Mouse (Mus musculus): ENCODE data around the gene Per2.

The Per2 gene

DNA sequence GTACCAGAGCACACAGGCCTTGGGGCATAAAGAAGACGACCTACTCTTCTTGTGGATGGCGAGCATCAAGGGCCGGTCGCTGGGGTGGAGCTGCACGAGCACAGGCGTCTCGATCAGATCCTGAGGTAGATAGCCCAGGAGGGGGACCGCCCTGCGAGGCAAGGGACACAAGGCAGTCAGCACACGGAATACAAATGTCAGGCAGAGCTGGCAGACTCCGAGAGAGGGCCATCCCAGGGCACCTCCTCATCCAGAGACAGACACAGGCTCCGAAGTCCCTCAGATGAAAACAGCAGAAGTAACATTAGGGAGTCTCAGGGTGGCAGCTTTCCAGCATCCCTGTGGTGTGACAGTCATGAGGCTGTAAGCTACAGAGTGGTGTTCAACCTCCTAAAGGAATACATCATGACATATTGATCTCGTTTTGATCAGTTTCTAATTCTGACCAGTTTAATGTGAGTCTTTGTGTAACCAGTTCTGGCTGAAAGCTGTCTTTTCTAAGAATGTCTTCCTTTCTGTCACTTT, 23.5 kb downstream of the Per2 start:
- DNase-seq (ENCODE audit: low read depth, low spot score): no peak

DNA sequence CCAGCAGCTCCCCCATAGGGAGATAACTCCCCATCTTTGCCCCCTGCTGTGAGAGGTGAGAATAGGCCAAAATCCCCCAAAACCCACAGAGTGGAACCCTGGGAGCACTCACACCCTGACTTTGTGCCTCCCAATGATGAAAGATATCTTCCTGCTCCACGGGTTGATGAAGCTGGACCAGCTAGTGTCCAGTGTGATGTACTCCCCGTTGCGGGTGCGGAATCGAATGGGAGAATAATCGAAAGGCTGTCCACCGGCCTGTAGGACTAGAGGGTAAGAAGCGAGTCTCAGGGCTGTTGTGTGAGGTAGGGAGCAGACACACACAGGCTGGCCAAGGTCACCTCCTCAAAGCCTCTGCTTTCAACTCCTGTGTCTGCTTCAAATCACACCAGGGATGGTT, 24.2 kb downstream of the Per2 start:
- no peak for DNase-seq (ENCODE audit: low read depth, low spot score)

DNA sequence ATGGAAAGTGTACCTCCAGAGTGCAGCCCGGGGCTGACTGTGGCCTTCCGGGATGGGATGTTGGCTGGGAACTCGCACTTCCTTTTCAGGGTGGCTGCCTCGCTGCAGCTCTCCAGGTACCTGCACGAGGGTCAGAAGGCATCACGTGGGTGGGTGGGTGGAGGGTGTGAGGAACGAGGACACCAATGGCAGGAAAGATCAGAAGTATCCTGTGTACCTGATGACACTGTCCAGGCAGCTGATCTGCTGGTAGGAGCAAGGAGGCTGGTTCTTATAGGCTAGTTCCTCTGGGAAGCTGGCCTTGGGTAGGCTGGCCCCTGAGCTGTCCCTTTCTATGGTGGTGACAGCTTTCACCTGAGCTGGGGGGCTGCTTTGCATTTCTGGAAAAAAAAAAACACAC, 28.4 kb downstream of the Per2 start:
- no peak for DNase-seq (ENCODE audit: low read depth, low spot score)

DNA sequence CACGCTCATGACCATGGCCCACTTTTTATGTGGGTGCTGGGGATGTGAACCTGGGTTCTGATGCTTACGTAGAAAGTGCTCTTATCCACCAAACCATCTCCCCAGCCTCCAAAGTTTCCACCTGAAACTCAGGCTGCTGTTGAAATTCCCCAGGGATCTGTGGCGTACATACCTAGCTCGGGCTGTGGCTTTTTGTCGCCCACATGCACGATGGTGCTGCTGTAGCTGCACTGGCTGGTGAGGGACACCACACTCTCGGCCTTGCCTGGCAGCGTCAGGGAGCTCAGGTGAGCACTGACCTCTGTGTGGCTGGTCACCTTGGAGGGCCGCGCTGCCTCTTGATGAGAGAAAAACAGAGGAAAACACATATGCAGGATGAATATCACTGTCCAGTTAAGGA, 29.9 kb downstream of the Per2 start:
- no peak for DNase-seq (ENCODE audit: low read depth, low spot score)

DNA sequence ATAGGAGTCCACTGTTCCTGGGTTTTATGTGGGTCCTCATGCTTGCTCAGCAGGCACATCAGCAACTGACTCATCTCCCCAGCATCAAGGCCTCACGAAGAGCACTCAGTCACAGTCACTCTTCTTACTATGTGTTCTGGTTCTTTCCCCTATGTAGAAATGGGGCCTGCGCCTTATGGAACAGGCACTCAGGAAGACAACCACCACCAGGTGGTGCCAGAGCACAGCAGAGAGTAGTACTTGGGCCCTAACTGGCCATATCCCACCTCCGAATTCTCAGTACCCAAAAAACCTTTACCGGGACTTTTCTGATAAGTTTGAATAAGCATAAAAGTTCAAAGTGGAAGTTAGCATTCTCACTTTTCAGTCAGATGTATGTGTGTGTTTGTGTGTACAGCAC, 30.5 kb downstream of the Per2 start:
- DNase-seq (ENCODE audit: low read depth, low spot score): peak; percentile 79

DNA sequence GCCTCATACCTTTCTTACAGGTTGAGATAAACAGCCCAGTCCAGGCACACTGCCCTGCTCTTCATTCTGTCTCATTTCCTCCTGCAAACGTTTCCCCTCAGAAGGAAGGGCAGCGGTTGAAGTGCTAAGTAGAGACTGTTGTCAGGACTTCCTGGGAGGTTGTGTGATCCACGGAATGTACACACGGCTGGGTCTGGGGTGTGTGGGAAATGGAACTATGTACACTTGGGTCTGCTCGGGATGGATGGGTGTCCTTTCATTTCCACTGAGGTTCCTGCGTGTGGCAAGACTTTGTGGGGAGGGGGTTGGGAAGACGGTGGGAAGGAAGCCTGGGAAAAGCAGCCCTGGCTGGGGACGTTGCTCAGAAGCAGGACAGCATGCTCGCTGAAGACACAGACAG, 32.7 kb downstream of the Per2 start:
- DNase-seq (ENCODE audit: low read depth, low spot score): no peak

DNA sequence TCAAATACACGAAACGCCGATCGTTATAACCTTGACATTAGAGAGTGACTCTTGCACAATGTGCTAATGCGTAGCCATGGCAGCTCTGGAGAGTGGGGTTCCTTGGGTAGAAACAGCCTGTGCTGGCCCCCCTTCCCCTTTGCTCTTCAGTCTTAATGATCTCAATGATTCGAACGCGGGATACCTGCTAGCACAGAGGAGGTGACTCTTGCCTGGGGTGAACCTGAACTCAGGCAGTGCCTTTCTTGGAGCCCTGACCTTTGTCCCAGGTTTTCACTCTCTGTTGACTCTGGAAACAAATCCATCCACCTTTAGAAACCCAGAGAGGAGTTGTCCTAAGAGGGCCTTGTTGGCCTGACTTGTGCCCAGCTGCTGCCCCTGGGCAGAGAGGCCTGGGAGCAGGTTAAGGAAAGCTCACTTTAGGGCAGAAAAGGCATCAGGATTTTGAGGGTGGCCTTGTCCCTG, 38.5 kb downstream of the Per2 start:
- DNase-seq (ENCODE audit: low read depth, low spot score): no peak

DNA sequence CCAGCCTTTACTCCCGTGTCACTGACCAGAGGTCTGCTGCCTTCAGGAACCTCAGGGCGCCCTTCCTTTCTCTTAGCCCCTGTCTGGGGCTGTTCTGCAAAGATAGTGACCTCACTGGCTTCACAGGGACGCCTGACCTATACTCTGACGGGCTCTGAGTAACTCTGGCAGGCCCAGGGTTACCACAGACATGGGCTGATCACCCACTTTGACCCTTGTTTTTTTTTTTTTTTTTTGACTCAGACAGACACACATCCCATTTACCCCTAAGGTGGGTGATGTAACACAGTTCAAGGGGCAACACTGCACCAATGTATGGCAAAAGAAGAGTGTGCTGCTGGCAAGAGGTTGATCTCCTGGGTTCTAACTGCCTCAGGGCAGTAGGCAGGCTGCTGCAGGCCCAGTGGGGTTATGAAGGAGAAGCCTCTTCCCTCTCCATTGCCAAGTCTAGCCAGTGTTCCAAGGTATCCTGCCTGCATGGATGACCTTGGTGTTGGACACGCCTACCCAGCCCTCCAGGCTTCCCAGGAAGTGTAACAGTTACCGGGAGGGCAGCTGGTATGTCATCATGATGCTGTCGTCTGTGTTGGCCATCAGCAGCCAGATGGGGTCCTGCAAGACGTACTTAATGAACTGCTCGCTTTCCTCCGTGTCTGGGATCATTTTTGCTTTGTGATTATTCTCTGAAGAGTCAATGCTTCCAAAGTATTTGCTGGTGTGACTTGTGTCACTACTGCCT, 39.1 kb downstream of the Per2 start:
- DNase-seq (ENCODE audit: low read depth, low spot score): no peak

DNA sequence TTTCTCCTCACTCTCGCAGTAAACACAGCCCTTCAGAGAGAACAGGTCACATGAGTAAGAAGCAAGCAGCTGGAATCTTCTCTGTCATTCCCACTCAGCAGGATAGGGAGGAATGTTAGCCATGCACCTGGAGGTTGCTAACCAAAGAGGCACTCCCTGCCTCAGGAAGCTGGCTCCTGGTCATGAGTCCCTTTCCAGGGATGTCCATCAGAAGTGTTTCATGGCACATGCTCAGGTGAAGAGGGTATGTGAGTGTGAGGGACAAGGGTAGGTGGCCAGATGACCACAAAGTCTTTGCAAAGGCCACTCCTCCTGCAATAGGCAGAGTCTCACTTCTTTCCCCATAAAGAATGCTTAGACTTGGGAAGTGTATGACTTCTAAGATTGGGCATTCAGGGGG, 41.1 kb downstream of the Per2 start:
- DNase-seq (ENCODE audit: low read depth, low spot score): no peak

DNA sequence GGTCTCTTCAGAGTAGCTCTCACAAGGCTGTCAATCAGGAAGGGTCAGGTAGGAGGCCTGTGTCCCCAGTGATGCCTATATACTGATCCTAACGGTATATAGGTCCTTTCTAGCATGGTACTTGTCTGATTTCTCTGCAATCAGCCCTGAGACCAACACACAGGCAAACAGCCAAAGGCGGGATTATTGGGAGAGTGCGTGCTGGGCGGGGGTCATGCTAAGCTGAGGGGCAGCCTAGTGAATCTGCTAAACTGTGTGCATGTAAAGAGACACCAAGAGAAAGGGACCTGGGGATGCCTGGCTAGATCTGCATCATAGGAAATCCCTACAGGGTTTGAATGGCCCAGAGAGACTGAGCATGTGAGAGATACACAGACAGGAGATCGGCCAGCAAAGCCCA, 43.8 kb downstream of the Per2 start:
- no peak for DNase-seq (ENCODE audit: low read depth, low spot score)

DNA sequence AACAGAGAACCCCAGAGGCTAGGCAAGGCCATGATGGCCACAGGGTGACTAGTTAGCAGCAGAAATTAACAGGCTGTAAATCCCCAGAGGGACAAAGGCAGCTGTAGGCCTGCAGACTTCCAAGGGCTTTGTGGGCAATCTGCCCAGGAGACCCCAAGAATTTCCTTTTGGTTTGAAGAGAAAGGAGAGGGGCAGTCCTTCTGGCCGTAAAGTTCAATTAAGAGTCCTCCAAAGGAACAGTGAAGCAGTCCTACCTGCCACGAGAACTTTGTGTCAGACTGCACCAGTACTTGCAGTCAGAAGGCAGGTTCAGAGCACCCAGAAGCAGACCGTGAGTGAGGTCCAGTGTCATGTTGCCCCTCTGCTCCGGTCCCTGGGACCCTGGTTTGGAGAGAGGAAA, 44.2 kb downstream of the Per2 start:
- peak; percentile 39 for DNase-seq (ENCODE audit: low read depth, low spot score)

DNA sequence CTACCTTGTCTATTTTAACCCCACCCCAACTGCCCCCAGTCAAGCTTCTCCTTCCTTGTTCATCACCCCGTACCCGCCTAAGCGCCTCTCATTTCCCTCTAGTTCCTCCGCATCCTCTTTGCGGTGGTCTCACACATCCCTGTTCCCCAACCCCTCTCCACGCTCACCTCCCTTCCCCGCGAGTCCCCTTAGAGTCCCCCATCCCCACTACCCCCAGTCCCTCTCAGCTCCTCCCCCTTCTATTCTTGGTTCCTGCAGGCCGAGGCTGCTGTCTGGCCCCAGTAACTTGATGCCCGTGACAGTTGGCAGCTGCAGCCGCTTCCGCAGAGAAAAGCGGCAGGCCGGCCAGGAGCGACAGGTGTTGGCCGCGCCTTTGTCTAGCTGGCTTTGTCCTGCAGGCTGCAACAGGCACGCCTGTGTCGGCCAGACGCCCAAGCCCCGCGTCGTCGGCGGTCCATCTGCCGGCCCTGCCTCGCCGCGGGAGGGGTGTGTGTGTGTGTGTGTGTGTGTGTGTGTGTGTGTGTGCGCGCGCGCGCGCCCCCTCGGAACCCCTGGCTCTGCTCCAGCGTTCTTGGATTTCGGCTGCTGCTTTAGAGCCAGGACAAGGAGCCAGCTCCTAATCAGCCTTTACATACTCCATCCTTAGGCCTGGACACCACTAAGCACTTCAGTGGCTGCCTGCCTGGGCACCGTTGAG, 45.1 kb downstream of the Per2 start, which contains the start of gene Hes6:
Gene Hes6, minus strand, starts transcription at position 141 of the 697 bp plus-strand sequence.
- peak; percentile 95 for DNase-seq (ENCODE audit: low read depth, low spot score)

DNA sequence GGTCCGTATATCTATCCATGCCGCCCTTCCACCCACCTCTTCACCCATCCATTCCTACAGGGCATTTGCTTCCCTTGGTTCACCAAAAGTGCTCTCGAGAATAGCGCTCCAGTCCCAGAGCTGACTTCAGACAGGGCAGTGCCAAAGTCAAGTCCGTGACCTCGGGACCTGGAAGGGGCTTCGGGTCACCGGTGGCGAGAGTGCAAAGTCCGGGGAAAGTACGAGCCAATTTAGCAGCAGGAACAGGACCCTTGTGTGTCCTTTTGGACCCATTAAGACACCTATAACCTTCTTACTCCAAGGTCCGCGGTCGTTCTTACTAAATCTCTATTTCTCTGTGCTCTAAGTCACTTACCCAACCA, 45.6 kb downstream of the Per2 start:
- no peak for DNase-seq (ENCODE audit: low read depth, low spot score)

DNA sequence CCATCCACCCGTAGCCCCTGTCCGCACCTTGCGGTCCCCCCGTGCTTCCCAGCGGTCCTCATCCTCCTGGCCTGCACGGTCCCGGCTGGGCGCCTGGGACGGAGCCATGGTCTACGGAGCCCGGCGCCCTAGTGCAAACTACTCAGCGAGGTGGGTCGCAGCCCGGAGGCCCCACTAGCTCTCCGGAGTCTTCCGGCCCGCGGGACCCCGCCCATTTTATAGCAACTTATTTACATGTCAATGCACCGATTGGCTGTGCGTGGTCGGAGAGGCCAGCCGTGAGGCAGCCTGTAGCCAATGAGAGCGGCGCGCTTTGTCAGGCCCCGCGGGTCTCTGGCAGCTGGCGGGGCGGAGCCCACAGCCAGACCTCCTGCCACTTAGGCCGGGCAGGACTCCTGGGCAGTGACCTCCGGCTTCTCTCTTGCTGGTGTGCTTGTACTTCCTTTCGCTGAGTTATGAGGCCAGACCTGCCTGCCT, 46.1 kb downstream of the Per2 start:
- DNase-seq (ENCODE audit: low read depth, low spot score): peak; percentile 99

DNA sequence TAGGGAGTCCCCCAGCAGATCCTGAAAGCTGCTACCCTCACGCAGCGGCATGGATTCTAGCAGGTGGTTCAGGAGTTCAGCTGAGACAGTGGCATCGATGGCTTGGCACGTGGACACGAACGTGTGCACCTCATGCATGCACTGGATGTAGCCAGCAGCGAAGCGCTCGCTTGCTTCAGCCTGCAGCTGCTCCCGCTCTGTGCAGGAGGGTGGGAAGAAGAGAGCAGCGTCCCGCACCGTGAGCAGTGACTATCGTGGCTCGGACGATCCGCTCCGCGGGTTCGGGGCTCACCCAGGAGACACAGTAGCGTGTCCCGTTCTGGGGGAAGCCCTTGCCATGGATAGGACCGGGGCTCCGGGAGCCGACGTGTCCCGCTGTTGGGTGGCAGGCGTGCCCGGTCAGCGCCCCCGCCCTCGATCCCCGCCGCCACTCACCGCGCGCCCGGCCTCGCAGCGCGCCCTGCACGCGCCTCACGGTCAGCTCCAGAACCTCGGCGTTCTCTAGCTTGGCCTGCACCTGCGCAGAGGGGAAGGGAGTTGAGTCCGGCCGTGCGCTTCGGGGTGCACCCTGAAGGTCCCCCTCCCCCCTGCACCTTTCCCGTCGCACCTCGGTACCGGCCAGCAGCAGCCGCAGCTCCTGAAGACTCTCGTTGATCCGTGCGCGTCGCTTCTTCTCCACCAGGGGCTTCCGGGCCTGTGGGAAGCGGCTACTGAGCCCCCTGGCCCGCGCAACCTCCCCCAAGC, 46.7 kb downstream of the Per2 start:
- DNase-seq (ENCODE audit: low read depth, low spot score): no peak

DNA sequence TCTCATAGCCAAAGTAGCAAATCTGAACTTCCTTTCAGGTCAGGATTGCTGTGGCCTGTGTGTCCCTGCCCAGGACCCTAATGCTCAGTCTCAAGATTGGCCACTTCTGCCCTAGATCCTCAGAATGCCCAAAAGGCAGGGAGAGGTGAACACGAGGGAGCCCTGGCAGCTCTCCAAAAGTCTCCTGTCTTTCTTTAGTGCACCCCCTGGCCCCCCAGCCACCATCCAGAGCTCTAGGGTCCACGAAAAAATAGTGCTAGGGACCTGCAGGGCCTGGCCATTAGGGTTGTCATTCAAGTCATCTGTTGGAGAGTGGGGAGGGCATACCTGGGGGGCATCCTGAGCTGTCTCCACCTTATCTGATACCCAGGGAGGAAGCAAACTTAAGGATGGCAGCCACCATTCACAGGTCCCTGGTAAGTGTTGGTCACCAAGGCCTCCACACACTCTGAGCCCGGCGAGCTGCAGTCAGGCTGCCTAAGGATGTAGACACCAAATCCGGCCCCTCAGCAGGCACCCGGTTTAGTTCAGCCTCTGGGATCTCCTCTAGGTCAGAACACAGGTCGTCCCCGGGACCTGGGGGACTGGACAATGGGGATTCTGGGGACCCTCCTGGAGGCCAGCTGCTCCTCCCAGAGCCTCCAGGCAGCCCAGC, 47.4 kb downstream of the Per2 start:
- no peak for DNase-seq (ENCODE audit: low read depth, low spot score)

DNA sequence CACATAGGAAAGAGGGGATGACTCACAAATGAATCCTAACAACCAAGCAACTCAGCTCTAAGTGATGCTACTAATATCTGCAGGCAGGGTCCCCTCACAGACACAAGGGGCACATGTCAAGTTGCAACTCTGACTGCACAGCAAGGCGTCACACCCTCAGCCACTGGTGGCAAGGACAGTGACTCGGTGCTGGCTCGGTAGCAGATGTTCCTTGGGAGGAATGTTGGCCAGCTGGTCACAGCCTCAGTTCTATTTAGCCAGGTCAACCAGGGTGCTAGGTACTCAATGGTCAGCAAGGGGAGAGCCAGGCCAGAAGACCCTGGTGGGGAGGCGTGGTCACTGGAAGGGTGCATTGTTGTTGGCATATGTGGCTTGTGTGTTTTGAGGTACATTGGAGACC, 51.3 kb downstream of the Per2 start:
- no peak for DNase-seq (ENCODE audit: low read depth, low spot score)

DNA sequence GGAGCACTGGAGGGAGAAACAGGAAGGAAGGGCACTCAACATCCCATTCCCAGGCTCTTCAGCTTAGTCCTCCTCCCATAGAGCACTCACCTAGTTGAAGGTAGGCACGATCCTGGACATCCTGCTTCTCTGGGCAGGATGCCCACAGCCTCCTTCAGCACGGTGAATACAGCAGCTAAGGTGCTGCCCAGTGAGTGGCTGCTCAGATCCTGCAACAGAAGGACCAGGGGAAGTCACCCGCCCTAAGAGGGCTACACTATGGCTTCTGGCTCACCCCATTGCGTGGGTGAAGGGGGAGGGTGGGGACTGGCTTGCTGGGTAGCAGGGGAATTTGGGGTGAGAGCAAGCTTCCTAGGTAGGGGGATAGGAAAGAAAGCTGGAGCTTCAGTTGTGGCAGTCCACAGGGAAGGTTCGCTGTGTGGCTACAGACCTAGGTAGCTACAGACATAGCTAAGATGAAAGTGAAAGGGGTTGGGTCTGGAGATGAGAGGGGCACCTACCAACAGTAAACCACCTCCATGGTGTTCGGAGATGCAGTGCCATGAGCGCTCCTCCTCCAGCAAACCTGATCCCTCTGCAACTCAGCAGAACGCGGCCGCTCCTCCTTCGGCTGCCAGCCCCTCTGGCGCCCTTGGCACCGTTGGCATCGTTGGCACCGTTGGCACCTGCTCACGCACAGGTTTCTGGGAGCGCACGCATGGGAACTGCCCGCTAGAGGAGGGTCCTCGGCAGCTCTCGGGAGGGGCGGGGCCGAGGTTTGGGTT, 53.5 kb downstream of the Per2 start:
- no peak for DNase-seq (ENCODE audit: low read depth, low spot score)

DNA sequence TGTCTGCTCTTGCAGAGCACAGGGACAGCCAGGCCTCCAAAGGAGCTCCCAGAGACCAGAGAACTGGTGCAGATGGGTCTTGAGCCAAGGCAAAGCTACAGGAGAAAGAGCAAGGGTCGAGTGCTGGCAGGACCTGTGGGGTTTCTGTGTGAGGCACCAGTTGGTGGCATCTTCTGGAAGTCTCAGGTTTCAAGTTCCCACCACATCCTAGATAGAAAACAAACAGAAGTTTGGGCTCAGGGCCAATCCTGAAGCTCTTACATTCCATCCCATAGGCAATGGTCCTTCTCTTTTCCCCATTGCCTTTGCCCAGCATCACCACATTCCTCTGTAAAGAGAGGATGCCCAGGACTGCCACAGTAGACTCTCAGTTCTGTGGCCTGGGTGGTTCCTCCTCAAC, 54.1 kb downstream of the Per2 start:
- DNase-seq (ENCODE audit: low read depth, low spot score): no peak

DNA sequence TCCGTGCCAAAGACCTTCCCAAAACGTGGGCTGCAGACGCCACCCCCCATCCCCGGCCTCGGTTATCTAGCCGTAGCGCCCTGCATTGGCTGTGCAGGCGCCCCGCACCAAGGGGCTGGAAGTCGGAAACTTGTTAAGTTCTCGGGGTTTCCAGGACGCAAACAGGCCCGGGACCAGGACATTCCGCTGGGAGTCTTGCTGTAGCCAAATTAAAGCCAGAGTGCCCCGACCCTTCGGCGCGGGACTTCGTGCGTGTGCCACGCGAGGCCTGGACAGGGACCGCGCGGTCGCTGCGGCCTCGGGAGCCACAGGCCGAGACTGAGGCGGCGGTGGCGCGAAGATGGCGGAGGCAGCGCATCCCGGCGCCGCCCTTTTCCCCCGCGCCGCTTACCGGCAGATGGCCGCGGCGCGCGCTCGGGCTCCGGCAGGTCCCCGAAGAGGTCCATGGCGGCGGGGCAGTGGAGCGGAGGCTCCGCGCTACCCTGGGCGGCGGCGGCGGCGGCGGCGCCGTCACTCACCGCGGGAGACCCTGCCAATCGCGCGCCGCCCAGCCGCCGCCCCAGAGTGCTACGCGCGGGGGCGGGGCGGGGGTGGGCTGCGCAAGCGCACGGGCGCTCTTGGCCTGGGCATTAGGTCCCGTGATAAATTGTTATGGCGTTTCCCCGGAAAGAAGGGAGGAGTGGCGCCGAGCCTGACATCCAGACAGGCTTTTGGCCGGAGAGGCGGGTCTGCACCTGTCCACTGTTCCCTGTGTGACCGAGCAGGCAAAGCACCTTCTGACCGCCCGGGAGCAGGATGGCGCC, 60.7 kb downstream of the Per2 start, which contains the start of gene Ilkap:
Gene Ilkap, minus strand, starts transcription at position 556 of the 803 bp plus-strand sequence.
- peak; percentile 90 for DNase-seq (ENCODE audit: low read depth, low spot score)
